Mouse (Mus musculus) embryonic fibroblast, embryonic 13.5 days (primary cell): ENCODE measurements around the gene Art3. TPM values are rescaled to one million over a fixed set of nuclear protein-coding genes. Genes with fewer than 3 reads are reported as not detected.

Experiments used
- H3K27ac ChIP-seq: 2 replicates; pipeline ENCODE4 v1.5.1; 2012; ENCODE audit warnings: low read length, control low read depth, inconsistent platforms; ENCODE audit not compliant: insufficient read depth
- H3K4me1 ChIP-seq: 2 replicates; pipeline ENCODE4 v1.6.1; 2011; ENCODE audit warnings: low read length; ENCODE audit not compliant: control insufficient read depth, insufficient read depth
- H3K4me3 ChIP-seq: 2 replicates; pipeline ENCODE4 v1.5.1; 2011; ENCODE audit warnings: mild to moderate bottlenecking, control low read depth, low read length; ENCODE audit not compliant: insufficient read depth
- CTCF ChIP-seq: IDR thresholded peaks from 2 replicates; pipeline ENCODE4 v1.5.1; 2011; ENCODE audit warnings: mild to moderate bottlenecking, control low read depth, low read length, moderate library complexity, borderline replicate concordance; ENCODE audit not compliant: insufficient read depth
- POLR2A ChIP-seq: IDR thresholded peaks from 2 replicates; pipeline ENCODE4 v1.6.1; 2011; ENCODE audit warnings: low read depth, mild to moderate bottlenecking, control low read depth, low read length, moderate library complexity
- polyA plus RNA-seq: library from polyadenylated mRNA; stranded (reverse); fragments of >200 nt; gene quantifications from 2 replicates; pipeline ENCODE4 v1.2.4, GENCODE M21; 2011; ENCODE audit warnings: low read depth; ENCODE audit not compliant: missing spikeins, insufficient read length

Art3 gene
- polyA plus RNA-seq, 1 experiment, result not detected

- Histone ChIP-seq H3K4me1 (no peaks in the 10 kb centered on the region), H3K27ac (no peak overlapping the region), H3K4me3 (no peak overlapping the region)
- TF ChIP-seq CTCF (no peak), POLR2A (no peak)
Observed at GRCm38 (mm10) chr5:92390615-92391014, 59.0 kb downstream of the Art3 start.

- no peaks in the 10 kb centered on the region for H3K4me1 ChIP-seq
- H3K27ac ChIP-seq, result no peak overlapping the region
- no peak overlapping the region for H3K4me3 ChIP-seq
- TF ChIP-seq CTCF, result no peak
- no peak for TF ChIP-seq POLR2A
Observed at GRCm38 (mm10) chr5:92392542-92392941, 60.9 kb downstream of the Art3 start.

DNA sequence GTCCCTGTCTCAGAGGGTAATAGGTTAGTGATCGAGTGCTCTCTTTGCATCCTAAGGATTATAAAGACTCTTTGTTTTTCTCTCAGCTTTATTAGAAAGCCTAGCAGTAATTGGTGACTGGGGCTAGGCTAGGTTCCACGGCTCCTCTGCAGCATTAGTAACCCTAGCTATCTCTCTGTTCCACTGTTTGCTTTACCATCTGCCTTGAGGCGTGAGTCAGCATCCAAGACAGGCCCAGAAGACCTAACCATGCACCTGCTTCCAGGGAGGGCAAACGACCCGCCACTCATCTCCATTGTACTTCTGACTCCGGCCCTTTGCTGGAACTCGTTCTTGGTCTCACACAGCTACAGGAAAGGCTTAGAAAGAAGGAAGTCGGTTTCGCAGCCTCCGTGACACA is 62.2 kb downstream of the Art3 start:
- no peak for TF ChIP-seq POLR2A
- no peak for TF ChIP-seq CTCF
- Histone ChIP-seq H3K4me3 (no peak overlapping the region), H3K4me1 (no peaks in the 10 kb centered on the region), H3K27ac (no peak overlapping the region)

GRCm38 (mm10) chr5:92395764-92396163 is 64.1 kb downstream of the Art3 start:
- no peak for TF ChIP-seq CTCF
- no peak for TF ChIP-seq POLR2A
- Histone ChIP-seq H3K4me1 (no peaks in the 10 kb centered on the region), H3K27ac (no peak overlapping the region), H3K4me3 (no peak overlapping the region)

GRCm38 (mm10) chr5:92396476-92396875 is 64.8 kb downstream of the Art3 start:
- H3K4me3 ChIP-seq, result no peak overlapping the region
- TF ChIP-seq CTCF (no peak), POLR2A (no peak)
- no peaks in the 10 kb centered on the region for H3K4me1 ChIP-seq
- H3K27ac ChIP-seq, result no peak overlapping the region

- TF ChIP-seq POLR2A (no peak), CTCF (peak; percentile 60)
- Histone ChIP-seq H3K27ac (no peak overlapping the region), H3K4me1 (no peaks in the 10 kb centered on the region), H3K4me3 (no peak overlapping the region)
Observed at GRCm38 (mm10) chr5:92398153-92398552, 66.5 kb downstream of the Art3 start.

- no peaks in the 10 kb centered on the region for H3K4me1 ChIP-seq
- H3K4me3 ChIP-seq, result no peak overlapping the region
- no peak overlapping the region for H3K27ac ChIP-seq
- no peak for TF ChIP-seq POLR2A
- TF ChIP-seq CTCF, result no peak
Observed at GRCm38 (mm10) chr5:92402816-92403215, 71.2 kb downstream of the Art3 start.

GRCm38 (mm10) chr5:92403562-92404399 is 72.2 kb downstream of the Art3 start:
- H3K27ac ChIP-seq, result no peak overlapping the region
- H3K4me3 ChIP-seq, result no peak overlapping the region
- no peaks in the 10 kb centered on the region for H3K4me1 ChIP-seq
- no peak for TF ChIP-seq CTCF
- no peak for TF ChIP-seq POLR2A

- H3K27ac ChIP-seq, result no peak overlapping the region
- no peaks in the 10 kb centered on the region for H3K4me1 ChIP-seq
- TF ChIP-seq POLR2A, result no peak
- TF ChIP-seq CTCF, result no peak
- no peak overlapping the region for H3K4me3 ChIP-seq
Observed at GRCm38 (mm10) chr5:92404400-92404678, 72.7 kb downstream of the Art3 start.

DNA sequence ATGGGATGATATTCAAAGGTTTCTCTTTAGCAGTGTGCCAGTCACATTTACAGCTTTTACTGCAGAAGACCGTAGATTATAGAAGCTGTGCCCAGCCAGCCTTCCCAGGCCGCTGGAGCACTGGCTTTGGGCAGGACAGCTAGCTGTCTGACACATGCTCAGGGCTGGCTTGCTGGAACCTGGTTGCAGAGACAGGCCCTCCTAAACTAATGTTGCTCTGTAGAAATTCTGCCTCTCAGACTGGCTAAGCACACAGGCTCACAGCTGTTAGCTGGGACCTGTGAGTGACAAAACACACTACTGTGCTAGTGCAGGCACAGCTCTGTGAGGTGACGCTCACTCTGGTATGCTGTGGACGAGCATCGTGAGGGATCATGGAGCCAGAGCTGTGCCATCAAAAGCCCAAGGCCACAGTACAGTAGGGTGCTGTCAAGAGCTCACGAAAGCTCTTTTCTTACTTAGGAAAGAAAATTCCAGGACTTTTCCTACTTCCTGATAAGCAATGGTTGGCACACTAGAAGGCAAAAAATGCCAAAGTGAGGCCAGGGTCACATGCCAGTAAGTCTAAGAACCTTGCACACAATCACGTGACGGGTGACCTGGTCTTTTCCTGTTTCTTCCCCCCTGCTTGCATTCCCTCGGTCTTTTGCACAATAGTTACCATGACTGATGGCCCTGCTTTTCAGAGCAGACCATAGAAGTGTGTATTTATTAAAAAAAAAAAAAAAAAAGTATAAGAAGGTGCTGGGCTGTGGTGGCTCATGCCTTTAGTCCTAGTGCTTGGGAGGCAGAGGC is 77.9 kb downstream of the Art3 start:
- no peaks in the 10 kb centered on the region for H3K4me1 ChIP-seq
- H3K27ac ChIP-seq, result no peak overlapping the region
- TF ChIP-seq POLR2A, result no peak
- no peak for TF ChIP-seq CTCF
- no peak overlapping the region for H3K4me3 ChIP-seq
